Mouse (Mus musculus) limb, embryonic 10.5 days (tissue): ENCODE measurements around the gene Btbd11. TPM values are rescaled to one million over a fixed set of nuclear protein-coding genes. Genes with fewer than 3 reads are reported as not detected.

Experiments used
- DNase-seq: peaks from one replicate; pipeline ENCODE4 v3.0.0-alpha.2; 2017; ENCODE audit warnings: low spot score
- H3K27ac ChIP-seq: fragments of 300-500 bp; sonication (generic); 2 replicates; pipeline ENCODE4 v1.5.1; 2016; ENCODE audit warnings: mild to moderate bottlenecking
- H3K27me3 ChIP-seq: fragments of 300-500 bp; sonication (generic); 2 replicates; pipeline ENCODE4 v1.6.1; 2016; ENCODE audit warnings: low read depth, mild to moderate bottlenecking; ENCODE audit not compliant: poor library complexity, severe bottlenecking
- H3K36me3 ChIP-seq: fragments of 300-500 bp; sonication (generic); 2 replicates; pipeline ENCODE4 v1.6.1; 2016; ENCODE audit warnings: mild to moderate bottlenecking, moderate library complexity
- H3K4me1 ChIP-seq: fragments of 300-500 bp; sonication (generic); 2 replicates; pipeline ENCODE4 v1.6.1; 2016
- H3K4me3 ChIP-seq: fragments of 300-500 bp; sonication (generic); 2 replicates; pipeline ENCODE4 v1.5.1; 2016; ENCODE audit warnings: mild to moderate bottlenecking, moderate library complexity
- H3K9me3 ChIP-seq: fragments of 300-500 bp; sonication (generic); replicated peaks from 2 replicates; pipeline ENCODE4 v1.6.1; 2016; ENCODE audit warnings: mild to moderate bottlenecking
- WGBS: fragments of 180-500 bp; shearing (Covaris S2); methylation state at CpG from one replicate; pipeline ENCODE4 v1.1.7; 2016; 5-methylcytosine and 5-hydroxymethylcytosine counted together
- polyA plus RNA-seq: library from polyadenylated mRNA; unstranded; fragments of >200 nt; fragmentation: Nextera tagmentation; extraction: Ambion mirVana; gene quantifications from 2 replicates; pipeline ENCODE4 v1.2.1, GENCODE M21; 2016

The Btbd11 gene
- polyA plus RNA-seq, 1 experiment from 2014 or later: 7.4 TPM

DNA sequence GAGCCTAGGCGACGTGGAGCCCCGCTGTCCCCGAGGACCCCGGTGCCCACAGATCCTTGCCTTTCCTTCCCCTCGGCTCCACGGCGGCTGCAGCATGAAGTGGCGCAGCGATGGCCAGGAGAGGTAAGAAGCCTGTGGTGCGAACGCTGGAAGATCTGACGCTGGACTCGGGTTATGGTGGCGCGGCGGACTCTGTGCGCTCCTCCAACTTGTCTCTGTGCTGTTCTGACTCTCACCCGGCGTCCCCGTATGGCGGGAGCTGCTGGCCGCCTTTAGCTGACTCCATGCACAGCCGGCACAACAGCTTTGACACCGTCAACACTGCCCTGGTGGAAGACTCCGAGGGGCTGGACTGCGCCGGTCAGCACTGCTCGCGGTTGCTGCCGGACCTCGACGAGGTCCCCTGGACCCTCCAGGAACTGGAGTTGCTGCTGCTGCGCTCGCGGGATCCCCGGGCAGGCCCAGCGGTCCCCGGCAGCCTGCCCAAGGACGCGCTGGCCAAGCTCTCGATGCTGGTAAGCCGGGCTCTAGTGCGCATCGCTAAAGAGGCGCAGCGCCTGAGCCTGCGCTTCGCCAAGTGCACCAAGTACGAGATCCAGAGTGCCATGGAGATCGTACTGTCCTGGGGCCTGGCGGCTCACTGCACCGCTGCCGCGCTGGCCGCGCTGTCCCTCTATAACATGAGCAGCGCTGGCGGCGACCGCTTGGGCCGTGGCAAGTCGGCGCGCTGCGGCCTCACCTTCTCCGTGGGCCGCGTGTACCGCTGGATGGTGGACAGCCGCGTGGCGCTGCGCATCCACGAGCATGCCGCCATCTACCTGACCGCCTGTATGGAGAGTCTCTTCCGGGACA, 831 bp downstream of the Btbd11 start:
- Histone ChIP-seq H3K4me3 (peak overlapping the region; percentile 72), H3K36me3 (no peaks in the 10 kb centered on the region), H3K27ac (peak overlapping the region; percentile 88), H3K9me3 (no peaks in the 10 kb centered on the region), H3K4me1 (peaks cover 37% of the 10 kb centered on the region), H3K27me3 (0 out of 2 replicates have a peak, but pooled peaks cover 16% of the 10 kb centered on the region)
- WGBS: under 1% methylated on average over 78 of the region's 78 CpGs
- DNase-seq: peak; percentile 75

DNA sequence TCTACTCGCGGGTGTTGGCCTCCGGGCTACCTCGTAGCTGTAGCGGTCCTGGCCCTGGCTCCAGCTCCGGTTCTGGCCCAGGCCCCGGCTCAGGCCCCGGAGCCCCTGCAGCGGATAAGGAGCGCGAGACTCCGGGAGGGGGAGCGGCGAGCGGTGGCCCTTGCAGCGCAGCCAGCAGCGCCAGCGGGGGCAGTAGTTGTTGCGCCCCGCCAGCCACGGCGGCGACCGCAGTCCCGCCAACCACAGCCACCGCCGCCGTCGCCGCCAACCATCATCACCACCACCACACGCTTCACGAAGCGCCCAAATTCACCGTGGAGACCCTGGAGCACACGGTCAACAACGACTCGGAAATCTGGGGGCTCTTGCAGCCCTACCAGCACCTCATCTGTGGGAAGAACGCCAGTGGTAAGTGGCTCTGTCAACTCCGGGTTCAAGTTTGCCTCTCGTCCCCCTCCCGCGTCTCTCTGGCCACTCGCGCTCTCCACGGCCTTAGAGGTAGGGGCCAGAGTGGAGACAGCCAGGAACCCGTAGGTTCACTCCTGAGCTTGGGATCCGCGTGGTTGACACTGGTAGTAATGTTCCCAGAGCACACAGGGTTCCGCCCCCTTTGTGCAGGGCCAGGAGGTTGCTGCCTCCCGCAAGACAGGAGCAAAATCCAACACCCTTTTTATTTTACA, 1.6 kb downstream of the Btbd11 start:
- H3K27me3 ChIP-seq: 0 out of 2 replicates have a peak, but pooled peaks cover 16% of the 10 kb centered on the region

DNA sequence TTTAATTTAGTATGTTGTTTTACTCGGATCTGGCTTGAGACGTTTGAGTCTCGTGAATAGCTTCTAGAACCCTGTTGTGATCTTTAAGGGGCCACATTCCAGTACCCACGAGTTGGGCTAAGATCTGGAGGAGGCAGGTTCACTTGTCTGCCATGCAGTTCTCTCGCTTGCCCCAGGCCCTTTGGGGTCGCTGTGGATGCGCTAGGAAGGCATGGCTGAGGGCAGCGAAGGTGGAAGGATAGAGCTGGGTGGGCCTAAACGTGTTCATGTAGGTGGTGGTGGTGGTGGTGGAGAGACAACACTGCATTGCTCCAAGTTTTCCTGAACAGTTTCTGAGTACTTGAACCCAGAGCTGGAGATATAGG, 2.1 kb downstream of the Btbd11 start:
- 0% methylated on average over 9 of the region's 9 CpGs for WGBS
- peak; percentile 74 for DNase-seq
- H3K9me3 ChIP-seq: no peaks in the 10 kb centered on the region

More for the DNA sequence above, 1.6 kb downstream of the Btbd11 start:
- Histone ChIP-seq H3K27ac (peak overlapping the region; percentile 88), H3K9me3 (no peaks in the 10 kb centered on the region), H3K36me3 (no peaks in the 10 kb centered on the region), H3K4me3 (peak overlapping the region; percentile 72), H3K4me1 (peaks cover 37% of the 10 kb centered on the region)
- no peak for DNase-seq
- WGBS: 1% methylated on average over 50 of the region's 50 CpGs

DNA sequence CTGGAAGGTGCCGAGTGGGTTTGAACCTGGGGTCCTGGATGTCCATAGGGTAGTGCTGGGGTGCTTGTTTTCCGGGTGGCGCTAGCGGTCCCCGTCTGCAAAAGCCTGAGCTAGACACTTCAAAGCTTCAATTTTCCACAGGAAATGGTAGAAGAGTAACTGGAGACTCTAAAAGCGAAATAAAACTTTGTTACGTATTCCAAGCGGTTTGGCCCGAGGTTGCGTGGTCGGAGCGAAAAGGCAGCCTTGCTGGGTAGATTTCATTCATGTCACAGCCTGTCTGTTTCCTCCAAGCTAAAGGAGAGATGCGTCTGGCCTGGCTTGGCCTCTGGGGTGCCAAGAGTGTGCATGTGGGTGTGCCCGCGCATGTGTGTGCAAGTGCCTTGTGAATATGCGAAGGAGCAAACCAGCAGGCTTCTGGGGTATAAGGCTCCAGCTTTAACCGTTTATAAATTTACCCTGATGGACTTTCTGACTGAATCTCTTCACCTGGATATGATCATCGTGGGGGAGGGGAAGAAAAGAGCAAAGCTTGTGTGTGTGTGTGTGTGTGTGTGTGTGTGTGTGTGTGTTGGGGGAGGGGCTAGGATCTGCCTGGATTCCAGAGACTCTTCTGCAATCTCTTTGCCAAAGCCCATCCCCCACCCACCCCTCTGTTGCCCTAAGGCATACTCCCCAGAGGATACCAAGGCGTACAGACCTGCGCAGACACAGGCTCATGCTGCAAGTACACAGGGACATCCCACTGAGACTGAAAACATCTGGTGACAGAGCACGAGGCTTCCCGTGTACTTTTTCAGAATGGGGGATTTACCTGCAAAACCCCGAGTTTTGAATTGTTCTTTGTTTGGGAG, 2.9 kb downstream of the Btbd11 start:
- H3K4me1 ChIP-seq: peaks cover 37% of the 10 kb centered on the region
- peak overlapping the region; percentile 72 for H3K4me3 ChIP-seq
- H3K27me3 ChIP-seq: 0 out of 2 replicates have a peak, but pooled peaks cover 16% of the 10 kb centered on the region
- H3K36me3 ChIP-seq: no peaks in the 10 kb centered on the region
- no peak overlapping the region for H3K27ac ChIP-seq
- peak; percentile 46 for DNase-seq
- 45% methylated on average over 23 of the region's 23 CpGs for WGBS
- no peaks in the 10 kb centered on the region for H3K9me3 ChIP-seq

More for the DNA sequence above, 2.1 kb downstream of the Btbd11 start:
- Histone ChIP-seq H3K27me3 (0 out of 2 replicates have a peak, but pooled peaks cover 16% of the 10 kb centered on the region), H3K36me3 (no peaks in the 10 kb centered on the region), H3K27ac (no peak overlapping the region), H3K4me3 (peak overlapping the region; percentile 72), H3K4me1 (peaks cover 37% of the 10 kb centered on the region)

DNA sequence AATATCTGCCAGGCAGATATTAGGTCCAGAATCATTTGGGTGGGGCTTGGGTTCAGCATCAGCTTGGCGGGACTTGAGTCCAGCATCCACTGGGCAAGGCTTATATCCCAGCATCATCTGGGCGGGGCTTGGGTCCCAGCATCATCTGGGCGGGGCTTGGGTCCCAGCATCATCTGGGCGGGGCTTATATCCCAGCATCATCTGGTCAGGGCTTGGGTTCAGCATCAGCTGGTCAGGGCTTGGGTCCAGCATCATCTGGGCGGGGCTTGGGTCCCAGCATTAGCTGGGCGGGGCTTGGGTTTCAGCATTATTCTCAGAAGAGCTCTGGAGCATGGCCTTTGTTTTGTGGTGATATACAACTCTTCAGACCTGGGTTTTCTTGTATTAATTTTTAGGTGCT, 6.4 kb downstream of the Btbd11 start:
- 70% methylated on average over 6 of the region's 6 CpGs for WGBS
- no peak overlapping the region for H3K4me3 ChIP-seq
- peaks cover 31% of the 10 kb centered on the region for H3K4me1 ChIP-seq
- H3K27ac ChIP-seq: no peak overlapping the region
- 0 out of 2 replicates have a peak, but pooled peaks cover 14% of the 10 kb centered on the region for H3K27me3 ChIP-seq
- no peak for DNase-seq
- no peaks in the 10 kb centered on the region for H3K36me3 ChIP-seq
- no peaks in the 10 kb centered on the region for H3K9me3 ChIP-seq

DNA sequence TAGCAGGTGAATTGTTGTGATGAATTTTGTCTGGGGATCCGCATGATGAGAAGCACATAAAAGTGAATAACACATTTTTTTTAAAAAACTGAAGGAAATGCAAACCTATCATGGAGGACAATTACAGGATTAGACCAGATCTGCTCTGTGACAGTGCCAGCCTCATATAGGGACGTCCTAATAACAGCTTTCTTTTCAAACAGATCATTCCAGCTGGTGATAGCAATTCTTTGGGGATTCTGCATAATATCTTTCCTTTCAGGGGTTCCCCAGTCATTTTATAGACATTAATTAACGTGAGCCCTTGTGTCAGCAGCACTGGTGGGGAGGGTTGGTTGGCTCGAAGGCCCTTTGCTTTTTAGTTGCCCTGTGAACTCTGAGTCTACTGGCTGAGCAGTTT, 7.9 kb downstream of the Btbd11 start:
- Histone ChIP-seq H3K4me3 (no peak overlapping the region), H3K27ac (no peak overlapping the region), H3K9me3 (no peaks in the 10 kb centered on the region), H3K4me1 (peaks cover 16% of the 10 kb centered on the region), H3K36me3 (no peaks in the 10 kb centered on the region), H3K27me3 (no peaks in the 10 kb centered on the region)
- WGBS: 69% methylated on average over 4 of the region's 4 CpGs
- no peak for DNase-seq

DNA sequence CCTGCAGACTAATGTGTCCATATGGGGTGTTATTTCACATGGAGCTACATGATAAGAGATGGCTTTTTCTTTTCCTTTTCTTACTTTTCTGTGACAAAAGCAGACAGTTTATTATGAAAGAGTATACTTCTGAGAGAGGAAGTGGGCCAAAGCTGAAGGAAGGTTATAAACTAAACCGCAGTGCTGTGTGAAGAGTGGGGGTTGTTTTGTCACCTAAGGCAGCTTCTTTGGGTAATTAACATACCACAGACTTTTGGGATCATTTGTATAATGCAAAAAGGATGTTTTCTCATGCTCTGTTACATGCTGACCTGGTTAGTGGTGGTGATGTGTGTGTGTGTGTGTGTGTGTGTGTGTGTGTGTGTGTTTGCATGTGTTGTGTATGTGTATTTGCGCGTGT, 24.5 kb downstream of the Btbd11 start:
- H3K27me3 ChIP-seq: no peaks in the 10 kb centered on the region
- WGBS: 76% methylated on average over 3 of the region's 3 CpGs
- no peak for DNase-seq
- no peak overlapping the region for H3K4me3 ChIP-seq
- H3K27ac ChIP-seq: no peak overlapping the region
- 0 out of 2 replicates have a peak, but pooled peaks cover 2% of the 10 kb centered on the region for H3K4me1 ChIP-seq
- no peaks in the 10 kb centered on the region for H3K9me3 ChIP-seq
- H3K36me3 ChIP-seq: no peaks in the 10 kb centered on the region

DNA sequence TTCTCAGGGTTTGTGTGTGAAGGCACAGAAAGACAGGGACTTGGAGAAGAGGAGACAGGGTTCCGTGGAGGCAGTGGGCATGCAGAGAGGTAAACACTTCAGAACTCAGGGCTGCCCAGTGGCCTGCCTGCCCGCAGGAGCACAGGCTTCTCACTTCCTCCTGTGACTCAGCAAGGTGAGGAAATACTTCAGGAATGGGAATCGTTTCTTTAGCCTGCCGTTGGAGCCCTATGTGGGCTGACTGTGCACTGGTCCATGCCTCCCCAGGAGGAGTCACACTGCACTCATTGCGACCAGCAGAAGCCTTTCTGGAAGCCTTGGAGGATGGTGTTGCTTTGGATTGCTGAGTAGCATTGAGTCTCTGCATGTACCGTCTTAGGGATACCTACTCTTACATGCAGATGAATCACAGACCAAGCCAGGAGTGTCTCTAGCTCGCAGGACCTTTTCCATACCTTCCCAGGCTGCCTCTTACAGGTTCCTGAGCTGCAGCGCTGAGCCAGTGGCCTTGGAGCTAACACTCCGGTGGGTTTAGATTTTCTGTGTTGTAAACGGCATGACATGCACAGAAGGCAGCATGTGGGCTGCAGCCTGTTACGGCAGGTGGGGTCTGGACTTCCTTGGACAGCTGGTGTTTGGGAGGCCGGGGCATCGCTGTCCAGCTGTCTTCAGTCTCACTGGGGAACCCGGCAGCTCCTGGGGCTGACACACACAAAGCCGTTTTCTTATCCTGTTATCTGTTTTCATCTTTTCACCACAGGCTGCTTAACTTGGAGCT, 34.4 kb downstream of the Btbd11 start:
- DNase-seq: no peak
- H3K36me3 ChIP-seq: no peaks in the 10 kb centered on the region
- H3K4me1 ChIP-seq: 0 out of 2 replicates have a peak, but pooled peaks cover 4% of the 10 kb centered on the region
- H3K27me3 ChIP-seq: no peaks in the 10 kb centered on the region
- H3K27ac ChIP-seq: no peak overlapping the region
- H3K4me3 ChIP-seq: no peak overlapping the region
- no peaks in the 10 kb centered on the region for H3K9me3 ChIP-seq
- 76% methylated on average over 15 of the region's 15 CpGs for WGBS

DNA sequence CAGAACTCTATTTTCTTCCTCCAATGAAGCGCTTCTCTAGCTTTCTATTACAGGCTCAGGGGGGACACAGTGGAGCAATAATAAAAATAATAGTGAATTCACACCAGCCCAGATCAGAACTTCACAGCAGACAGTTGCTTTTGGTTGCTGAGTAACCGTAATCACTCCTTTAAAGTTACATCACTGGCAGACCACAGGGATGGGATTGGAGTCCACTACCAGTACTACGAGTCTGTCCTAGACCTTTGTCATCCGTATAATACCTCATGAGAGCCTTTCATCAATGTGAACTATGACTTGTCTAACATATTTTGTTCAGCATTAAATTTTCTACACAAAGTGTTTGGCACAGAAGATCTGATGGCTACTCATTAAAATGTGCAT, 35.0 kb downstream of the Btbd11 start:
- WGBS: 91% methylated on average over 4 of the region's 4 CpGs
- DNase-seq: no peak

DNA sequence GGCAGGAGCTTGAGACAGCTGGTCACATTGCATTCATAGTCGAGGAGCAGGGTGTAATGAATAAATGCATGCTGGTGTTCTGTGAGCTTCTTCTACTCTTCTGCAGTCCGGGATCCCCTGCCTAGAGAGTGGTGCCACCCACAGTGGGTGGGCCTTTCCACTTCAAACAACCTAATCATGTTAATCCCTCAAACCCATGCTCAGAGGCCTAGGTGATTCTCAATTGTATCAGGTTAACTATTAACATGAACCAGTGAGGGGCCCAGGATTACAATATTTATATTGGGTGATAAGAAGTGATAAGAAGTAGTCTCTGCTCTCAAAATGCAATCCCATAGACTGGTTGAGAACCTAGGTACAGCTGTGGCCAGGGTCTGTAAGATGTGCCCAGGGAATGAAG, 39.1 kb downstream of the Btbd11 start:
- DNase-seq: no peak

More for the DNA sequence above, 35.0 kb downstream of the Btbd11 start:
- Histone ChIP-seq H3K27me3 (no peaks in the 10 kb centered on the region), H3K4me3 (no peak overlapping the region), H3K9me3 (no peaks in the 10 kb centered on the region), H3K4me1 (0 out of 2 replicates have a peak, but pooled peaks cover 4% of the 10 kb centered on the region), H3K36me3 (no peaks in the 10 kb centered on the region), H3K27ac (no peak overlapping the region)

DNA sequence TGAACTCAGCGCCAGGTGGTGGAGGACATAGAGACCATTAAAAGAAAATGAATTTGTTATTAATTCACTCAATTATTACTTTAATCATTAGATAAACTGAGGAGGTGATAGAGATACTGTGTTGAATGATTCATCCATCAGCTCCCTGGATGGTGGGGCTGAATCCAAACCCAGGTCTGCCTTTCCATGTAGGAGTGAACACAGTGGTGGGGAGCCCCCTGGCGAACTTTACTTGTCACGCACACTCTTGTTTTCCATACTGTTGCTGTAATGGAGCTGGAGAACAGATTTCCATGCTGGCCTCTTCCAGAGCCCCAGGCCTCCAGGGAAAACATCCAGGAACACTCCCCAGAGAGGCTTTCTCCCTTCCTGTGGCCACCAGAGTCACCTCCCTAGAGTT, 50.6 kb downstream of the Btbd11 start:
- DNase-seq: no peak
- no peaks in the 10 kb centered on the region for H3K36me3 ChIP-seq
- H3K27ac ChIP-seq: no peak overlapping the region
- WGBS: 90% methylated on average over 3 of the region's 3 CpGs
- no peaks in the 10 kb centered on the region for H3K4me1 ChIP-seq
- no peak overlapping the region for H3K4me3 ChIP-seq
- no peaks in the 10 kb centered on the region for H3K27me3 ChIP-seq
- no peaks in the 10 kb centered on the region for H3K9me3 ChIP-seq

More for the DNA sequence above, 39.1 kb downstream of the Btbd11 start:
- Histone ChIP-seq H3K9me3 (no peaks in the 10 kb centered on the region), H3K36me3 (no peaks in the 10 kb centered on the region), H3K27ac (no peak overlapping the region), H3K4me1 (peaks cover 15% of the 10 kb centered on the region), H3K27me3 (no peaks in the 10 kb centered on the region), H3K4me3 (no peak overlapping the region)
- WGBS: 71% methylated on average over 2 of the region's 2 CpGs

DNA sequence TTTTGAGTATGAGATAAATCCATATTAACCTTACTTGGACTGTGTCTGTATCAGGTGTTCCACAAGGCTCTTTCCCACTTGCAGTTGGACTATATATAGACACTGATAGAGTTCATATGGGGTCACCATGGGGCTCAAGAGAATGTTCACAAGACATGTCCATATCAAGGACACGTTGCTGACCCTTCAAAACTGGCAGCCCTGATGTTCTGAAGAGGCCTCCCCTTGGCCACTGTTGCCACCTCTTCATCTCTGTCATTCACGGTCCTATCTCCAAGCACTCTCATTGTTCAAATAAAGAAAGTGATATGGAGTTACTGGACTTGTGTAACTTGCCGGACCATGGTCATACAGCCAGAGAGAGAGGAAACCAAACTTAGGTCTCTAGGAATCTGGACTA, 56.8 kb downstream of the Btbd11 start:
- WGBS: 92% methylated on average over 3 of the region's 3 CpGs
- H3K4me3 ChIP-seq: no peak overlapping the region
- no peak for DNase-seq
- H3K27ac ChIP-seq: no peak overlapping the region
- no peaks in the 10 kb centered on the region for H3K4me1 ChIP-seq
- H3K36me3 ChIP-seq: no peaks in the 10 kb centered on the region
- no peaks in the 10 kb centered on the region for H3K9me3 ChIP-seq
- H3K27me3 ChIP-seq: no peaks in the 10 kb centered on the region
